Mouse (Mus musculus) CD4-positive, CD25-positive, alpha-beta regulatory T cell, adult 4 months (primary cell): ENCODE measurements around the gene Gimap4. TPM values are rescaled to one million over a fixed set of nuclear protein-coding genes. Genes with fewer than 3 reads are reported as not detected.

ENCODE experiments used
- ATAC-seq: one replicate; pipeline ENCODE4 v1.8.0; 2017
- polyA plus RNA-seq, 2 experiments: library from polyadenylated mRNA; unstranded; fragments of 100-300 nt; shearing (Covaris generic); gene quantifications; one replicate each; pipeline ENCODE4 v1.2.1; 2017

The Gimap4 gene
- polyA plus RNA-seq, 2 experiments from 2014 or later, result 1,771 to 1,850 TPM

GRCm38 (mm10) chr6:48700251-48701075 lies 16.1 kb downstream of the Gimap4 start:
- peak; percentile 50 for ATAC-seq

GRCm38 (mm10) chr6:48702146-48702545 lies 17.8 kb downstream of the Gimap4 start:
- no peak for ATAC-seq

- ATAC-seq, result no peak
These were observed 18.3 kb downstream of the Gimap4 start for GRCm38 (mm10) chr6:48702601-48703000.

GRCm38 (mm10) chr6:48704146-48704545 lies 19.8 kb downstream of the Gimap4 start:
- ATAC-seq, result no peak

GRCm38 (mm10) chr6:48706130-48706529 lies 21.8 kb downstream of the Gimap4 start:
- peak; percentile 22 for ATAC-seq

- peak; percentile 93 for ATAC-seq
These were observed 34.1 kb downstream of the Gimap4 start, which contains the start of the genes Gm28053 and Gimap7 for GRCm38 (mm10) chr6:48718455-48718854. Gene Gm28053, plus strand, starts transcription at chr6:48718607. Gene Gimap7, plus strand, starts transcription at chr6:48718621.

- no peak for ATAC-seq
These were observed 36.0 kb downstream of the Gimap4 start for GRCm38 (mm10) chr6:48720326-48720725.

- no peak for ATAC-seq
These were observed 39.1 kb downstream of the Gimap4 start for GRCm38 (mm10) chr6:48723468-48723867.

GRCm38 (mm10) chr6:48725476-48725875 lies 41.1 kb downstream of the Gimap4 start:
- peak; percentile 70 for ATAC-seq

GRCm38 (mm10) chr6:48727761-48728160 lies 43.4 kb downstream of the Gimap4 start:
- ATAC-seq, result peak; percentile 77

- ATAC-seq, result peak; percentile 91
These were observed 48.5 kb downstream of the Gimap4 start for GRCm38 (mm10) chr6:48732864-48733304.

- ATAC-seq, result no peak
These were observed 49.3 kb downstream of the Gimap4 start for GRCm38 (mm10) chr6:48733660-48734059.

GRCm38 (mm10) chr6:48737053-48737452 lies 52.7 kb downstream of the Gimap4 start:
- ATAC-seq, result no peak

GRCm38 (mm10) chr6:48737688-48738087 lies 53.3 kb downstream of the Gimap4 start:
- ATAC-seq, result no peak

- ATAC-seq, result peak; percentile 62
These were observed 54.8 kb downstream of the Gimap4 start, which contains the start of gene Gimap1 for GRCm38 (mm10) chr6:48738961-48739779. Gene Gimap1, plus strand, starts transcription at chr6:48739054.

- no peak for ATAC-seq
These were observed 55.4 kb downstream of the Gimap4 start for GRCm38 (mm10) chr6:48739780-48740055.

GRCm38 (mm10) chr6:48740501-48741169 lies 56.3 kb downstream of the Gimap4 start:
- no peak for ATAC-seq

- ATAC-seq, result no peak
These were observed 56.9 kb downstream of the Gimap4 start for GRCm38 (mm10) chr6:48741273-48741672.

Other genes with a start within 250 kb of the Gimap4 start
- 10 to 100 TPM; 11.4 to 12.6 TPM for gene Zfp467, start 238.7 kb upstream of the Gimap4 start, polyA plus RNA-seq
- gene Sspo, start 236.3 kb upstream of the Gimap4 start, polyA plus RNA-seq, result under 1 TPM; 0.20 to 0.73 TPM
- not detected for gene Atp6v0e2, start 146.9 kb upstream of the Gimap4 start, polyA plus RNA-seq
- gene Lrrc61, start 129.8 kb upstream of the Gimap4 start, polyA plus RNA-seq, result 10 to 100 TPM; 33.3 to 54.7 TPM
- gene Rarres2, start 111.8 kb upstream of the Gimap4 start, polyA plus RNA-seq, result under 1 TPM in 1 of 2 experiments, not detected in 1; 0.55 TPM
- not detected for gene Gm45021, start 94.9 kb upstream of the Gimap4 start, polyA plus RNA-seq
- 1 to 10 TPM in 1 of 2 experiments, under 1 TPM in 1; 1.00 to 1.9 TPM for gene Repin1, start 90.7 kb upstream of the Gimap4 start, polyA plus RNA-seq
- gene Gm44965, start 90.6 kb upstream of the Gimap4 start, polyA plus RNA-seq, result not detected
- gene Zfp775, start 82.5 kb upstream of the Gimap4 start, polyA plus RNA-seq, result 10 to 100 TPM in 1 of 2 experiments, 1 to 10 TPM in 1; 5.8 to 10.0 TPM
- gene AI854703, start 57.8 kb upstream of the Gimap4 start, polyA plus RNA-seq, result 1 to 10 TPM; 2.7 to 5.2 TPM
- gene Gimap8, start 37.3 kb upstream of the Gimap4 start, polyA plus RNA-seq, result 100 to 1,000 TPM; 149 to 213 TPM
- gene Gimap9, start 8.4 kb upstream of the Gimap4 start, polyA plus RNA-seq, result 100 to 1,000 TPM; 302 to 342 TPM
- gene Gimap6, start 23.7 kb downstream of the Gimap4 start, polyA plus RNA-seq, result 1,000 to 10,000 TPM; 1,247 to 1,551 TPM
- gene Gm28053, start 34.1 kb downstream of the Gimap4 start, polyA plus RNA-seq, result 10 to 100 TPM; 62.5 to 69.5 TPM
- gene Gimap7, start 34.1 kb downstream of the Gimap4 start, polyA plus RNA-seq, result 100 to 1,000 TPM; 600 to 617 TPM
- gene Gimap1, start 54.5 kb downstream of the Gimap4 start, polyA plus RNA-seq, result 100 to 1,000 TPM; 342 to 402 TPM
- gene Gimap5, start 61.6 kb downstream of the Gimap4 start, polyA plus RNA-seq, result 100 to 1,000 TPM; 196 to 256 TPM
- 1,000 to 10,000 TPM; 1,659 to 2,511 TPM for gene Gimap3, start 86.3 kb downstream of the Gimap4 start, polyA plus RNA-seq
- gene Tmem176a, start 156.4 kb downstream of the Gimap4 start, polyA plus RNA-seq, result 10 to 100 TPM; 14.0 to 16.7 TPM
- 10 to 100 TPM; 17.3 to 22.7 TPM for gene Tmem176b, start 156.9 kb downstream of the Gimap4 start, polyA plus RNA-seq
- under 1 TPM; 0.13 to 0.30 TPM for gene Aoc1, start 188.3 kb downstream of the Gimap4 start, polyA plus RNA-seq
- not detected for gene 1600015I10Rik, start 245.3 kb downstream of the Gimap4 start, polyA plus RNA-seq